Mouse (Mus musculus) gastrocnemius, postnatal 10 days (tissue): Measurements from ENCODE around the gene Ddx21. TPM values are rescaled to one million over a fixed set of nuclear protein-coding genes. Genes with fewer than 3 reads are reported as not detected.
A peak's percentile ranks its signal among the peaks of the same experiment; 100 is the strongest.
"Not testable (repeated sequence)": the region's sequence is repeated elsewhere in the genome, so short reads cannot be mapped to it uniquely, and the experiment has no call there.

Experiments used
- DNase-seq: peaks from one replicate; pipeline ENCODE4 v3.0.0; 2021; ENCODE audit warnings: mixed read lengths
- long read RNA-seq, 2 experiments: library from polyadenylated mRNA; stranded (forward); transcript quantifications; one replicate each; pipeline ENCODE4 v2.0.0; 2021
- total RNA-seq, 2 experiments: library from RNA; stranded (reverse); gene quantifications; 2 replicates each; pipeline ENCODE4 v1.2.3; 2021

Ddx21 gene
- total RNA-seq = 10 to 100 TPM; 32.1 to 37.8 TPM
- long read RNA-seq, experiment 1, full-length matches to known transcripts = 41 of 53 reads
- long read RNA-seq, experiment 1, partial matches to known transcripts = 7 of 53 reads
- long read RNA-seq, experiment 1, other reads (novel, unspliced or antisense) = 5 of 53 reads
- long read RNA-seq, experiment 2, full-length matches to known transcripts = 23 of 31 reads
- long read RNA-seq, experiment 2, partial matches to known transcripts = 3 of 31 reads
- long read RNA-seq, experiment 2, other reads (novel, unspliced or antisense) = 5 of 31 reads

- peak; percentile 86 for DNase-seq
These were observed at the start of gene Ddx21 for GRCm38 (mm10) chr10:62602177-62603040. Ddx21 (minus strand) TSS chr10:62602281.

GRCm38 (mm10) chr10:62650881-62651810 is 49.1 kb upstream of the Ddx21 start, which contains the start of gene Ddx50:
Ddx50 (minus strand) TSS chr10:62651218.
- DNase-seq = peak; percentile 98

GRCm38 (mm10) chr10:62650358-62650782 is 48.3 kb upstream of the Ddx21 start:
- DNase-seq = no peak

DNA sequence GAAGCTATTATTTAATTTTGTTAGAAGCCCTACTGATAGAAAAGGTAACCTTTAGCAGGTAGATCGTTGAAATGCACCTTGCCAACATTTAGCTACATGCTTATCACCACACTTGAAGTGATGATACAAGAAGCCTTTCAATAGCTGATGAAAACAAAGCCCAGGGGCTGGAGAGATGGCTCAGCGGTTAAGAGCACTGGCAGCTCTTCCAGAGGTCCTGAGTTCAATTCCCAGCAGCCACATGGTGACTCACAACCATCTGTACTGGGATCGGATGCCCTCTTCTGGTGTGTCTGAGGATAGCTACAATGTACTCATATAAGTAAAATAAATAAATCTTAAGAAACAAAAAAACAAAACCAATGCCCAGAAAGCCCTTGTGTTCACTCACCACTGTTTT is 2.1 kb upstream of the Ddx21 start:
- DNase-seq = no peak

DNA sequence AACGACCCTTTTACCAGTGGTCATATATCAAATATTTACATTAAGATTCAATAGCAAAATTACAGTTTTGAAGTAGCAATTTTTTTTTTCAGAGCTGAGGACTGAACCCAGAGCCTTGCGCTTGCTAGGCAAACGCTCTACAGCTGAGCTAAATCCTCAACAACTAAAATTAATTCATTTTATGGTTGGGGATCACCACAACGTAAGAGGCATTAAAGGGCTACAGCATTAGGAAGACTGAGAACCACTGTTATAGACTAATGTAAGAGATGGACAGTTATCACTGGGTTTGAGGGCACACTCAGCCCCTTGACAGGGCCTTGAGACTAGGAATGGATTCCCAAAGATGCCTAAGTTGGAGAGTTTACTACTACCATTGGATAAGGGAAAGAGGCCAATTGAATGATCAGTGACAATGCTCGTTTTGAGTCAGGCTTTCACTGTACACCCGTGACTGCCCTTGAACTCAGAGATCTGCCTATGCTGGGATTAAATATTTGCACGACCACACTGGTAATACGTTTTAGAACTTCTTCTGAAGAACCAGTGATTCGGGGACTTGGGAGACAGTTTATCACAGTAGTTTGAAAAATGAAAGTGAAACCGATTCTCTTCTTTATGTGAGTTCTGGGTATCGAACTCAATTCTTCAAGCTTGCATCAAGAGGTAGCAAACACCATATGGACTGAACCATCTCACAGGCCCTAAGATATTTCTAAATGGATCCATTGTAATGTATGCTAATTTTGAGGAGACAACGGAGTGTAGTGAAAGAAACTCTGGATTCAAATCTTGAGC is 1.4 kb upstream of the Ddx21 start:
- DNase-seq = no peak

GRCm38 (mm10) chr10:62601833-62602176 is 276 bp downstream of the Ddx21 start:
- DNase-seq = no peak

DNA sequence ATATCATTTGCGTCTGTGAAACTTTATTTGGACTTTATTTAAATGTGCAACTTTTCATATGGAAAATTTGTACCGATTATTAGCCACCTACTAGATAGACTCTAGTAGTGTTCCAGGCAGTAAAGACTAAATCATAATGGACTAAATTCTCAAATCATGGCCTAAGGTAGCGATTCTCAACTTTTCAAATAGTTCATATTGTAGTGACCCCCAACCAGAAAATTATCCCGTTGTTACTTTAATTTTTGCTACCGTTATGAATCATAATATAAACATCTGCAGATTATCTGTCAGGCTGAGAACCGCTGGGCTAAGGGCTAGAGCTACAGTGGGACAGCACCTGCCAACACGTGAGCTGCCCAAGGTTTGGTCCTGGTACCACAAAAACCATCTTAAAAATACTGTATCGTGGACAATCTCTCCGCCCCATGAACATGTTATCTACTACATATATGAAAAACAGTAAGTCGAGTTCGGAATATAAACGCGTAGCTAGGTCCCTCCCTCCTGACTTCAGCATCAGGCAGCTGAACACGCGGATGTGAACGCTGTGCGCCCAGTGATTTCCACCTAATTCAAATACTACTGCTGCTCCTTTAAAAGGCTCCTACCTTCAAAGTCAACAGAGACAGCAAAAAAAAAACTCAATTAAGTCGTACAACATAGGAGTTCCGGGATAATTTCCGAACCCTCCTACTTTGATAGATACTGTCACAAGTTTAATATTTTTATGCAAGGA is 859 bp downstream of the Ddx21 start:
- DNase-seq = no peak

DNA sequence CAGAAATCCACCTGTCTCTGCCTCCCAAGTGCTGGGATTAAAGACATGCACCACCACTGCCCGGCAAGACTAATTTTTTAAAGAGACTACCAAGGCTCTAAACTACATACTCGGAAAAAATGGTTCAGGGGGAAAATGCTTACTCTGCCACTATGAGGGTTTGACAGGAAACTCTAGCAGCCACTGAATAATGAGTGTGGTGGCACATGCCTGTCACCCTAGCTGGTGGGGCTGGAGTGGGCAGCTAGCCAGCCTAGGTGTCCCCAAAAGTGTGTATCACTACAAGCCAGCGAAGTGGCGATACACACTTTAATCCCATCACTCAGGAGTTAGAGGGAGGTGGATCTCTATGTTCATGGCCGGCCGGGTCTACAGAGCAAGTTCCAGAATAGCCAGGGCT is 2.0 kb downstream of the Ddx21 start:
- no peak for DNase-seq

GRCm38 (mm10) chr10:62599311-62599710 is 2.8 kb downstream of the Ddx21 start:
- DNase-seq = not testable (repeated sequence)

GRCm38 (mm10) chr10:62592496-62592895 is 9.6 kb downstream of the Ddx21 start:
- DNase-seq = no peak

DNA sequence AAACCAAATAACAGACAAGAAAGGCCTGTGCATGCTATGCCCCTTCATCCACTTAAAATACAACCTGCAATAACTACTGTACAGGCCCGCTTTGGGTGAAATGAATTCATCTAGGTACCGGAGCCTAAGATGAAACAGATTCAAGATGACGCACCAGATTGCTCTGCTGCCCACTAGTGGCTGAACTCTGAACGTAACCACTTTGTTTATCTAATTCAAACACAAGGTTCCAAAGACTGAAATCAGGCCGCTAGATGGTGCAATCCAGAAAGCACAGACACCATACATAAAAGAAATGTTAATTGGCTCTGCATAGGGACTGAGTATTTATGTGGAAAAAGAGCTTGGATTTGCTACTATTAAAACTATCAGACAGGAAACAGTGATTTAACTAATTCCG is 11.9 kb downstream of the Ddx21 start:
- peak; percentile 79 for DNase-seq

DNA sequence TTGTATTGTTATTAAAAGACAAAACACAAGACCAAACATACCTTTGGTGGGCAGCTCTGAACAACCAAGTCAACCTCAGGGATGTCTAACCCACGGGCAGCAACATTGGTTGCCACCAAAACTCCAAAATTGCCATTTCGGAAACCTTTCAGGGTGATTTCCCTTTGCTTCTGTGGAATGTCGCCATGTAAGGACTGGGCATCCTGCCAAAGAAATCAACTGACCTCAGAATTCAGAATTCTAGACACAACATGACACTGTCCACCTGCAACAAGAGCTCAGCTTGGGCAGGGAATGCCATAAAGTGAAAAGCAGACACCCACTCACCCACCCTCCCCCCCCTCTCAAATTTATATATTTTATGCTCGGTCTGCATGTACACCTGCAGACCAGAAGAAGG is 13.5 kb downstream of the Ddx21 start:
- no peak for DNase-seq

DNA sequence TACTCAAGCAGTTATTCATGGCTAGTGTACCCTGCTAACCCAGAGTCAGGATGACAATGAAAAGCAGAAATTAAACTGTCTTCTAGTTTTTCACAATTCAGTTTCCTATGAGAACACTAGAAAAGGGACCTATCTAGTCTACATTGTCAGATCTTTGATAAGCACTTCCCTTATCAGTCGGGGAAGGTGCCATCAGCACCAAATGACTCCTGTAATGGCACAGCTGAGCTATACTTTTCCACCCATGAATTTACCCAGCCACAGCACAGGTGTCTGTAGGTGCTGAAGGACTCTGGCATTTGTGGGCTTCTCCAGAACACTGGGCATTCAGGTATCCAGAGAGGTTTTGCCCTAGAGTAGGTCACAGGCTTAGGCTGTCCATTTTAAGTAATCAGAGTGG is 18.8 kb downstream of the Ddx21 start:
- DNase-seq = no peak

GRCm38 (mm10) chr10:62582701-62583100 is 19.4 kb downstream of the Ddx21 start:
- DNase-seq = no peak

GRCm38 (mm10) chr10:62582263-62582662 is 19.8 kb downstream of the Ddx21 start:
- DNase-seq = no peak

DNA sequence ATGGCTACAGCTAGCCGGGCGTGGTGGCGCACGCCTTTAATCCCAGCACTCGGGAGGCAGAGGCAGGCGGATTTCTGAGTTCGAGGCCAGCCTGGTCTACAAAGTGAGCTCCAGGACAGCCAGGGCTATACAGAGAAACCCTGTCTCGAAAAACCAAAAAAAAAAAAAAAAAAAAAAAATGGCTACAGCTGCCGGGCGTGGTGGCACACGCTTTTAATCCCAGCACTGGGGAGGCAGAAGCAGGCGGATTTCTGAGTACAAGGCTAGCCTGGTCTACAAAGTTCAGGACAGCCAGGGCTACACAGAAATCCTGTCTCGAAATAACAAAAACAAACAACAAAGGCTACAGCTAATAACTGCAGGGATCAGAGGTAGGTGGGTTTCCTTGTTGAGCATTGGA is 23.0 kb downstream of the Ddx21 start:
- DNase-seq = not testable (repeated sequence)

DNA sequence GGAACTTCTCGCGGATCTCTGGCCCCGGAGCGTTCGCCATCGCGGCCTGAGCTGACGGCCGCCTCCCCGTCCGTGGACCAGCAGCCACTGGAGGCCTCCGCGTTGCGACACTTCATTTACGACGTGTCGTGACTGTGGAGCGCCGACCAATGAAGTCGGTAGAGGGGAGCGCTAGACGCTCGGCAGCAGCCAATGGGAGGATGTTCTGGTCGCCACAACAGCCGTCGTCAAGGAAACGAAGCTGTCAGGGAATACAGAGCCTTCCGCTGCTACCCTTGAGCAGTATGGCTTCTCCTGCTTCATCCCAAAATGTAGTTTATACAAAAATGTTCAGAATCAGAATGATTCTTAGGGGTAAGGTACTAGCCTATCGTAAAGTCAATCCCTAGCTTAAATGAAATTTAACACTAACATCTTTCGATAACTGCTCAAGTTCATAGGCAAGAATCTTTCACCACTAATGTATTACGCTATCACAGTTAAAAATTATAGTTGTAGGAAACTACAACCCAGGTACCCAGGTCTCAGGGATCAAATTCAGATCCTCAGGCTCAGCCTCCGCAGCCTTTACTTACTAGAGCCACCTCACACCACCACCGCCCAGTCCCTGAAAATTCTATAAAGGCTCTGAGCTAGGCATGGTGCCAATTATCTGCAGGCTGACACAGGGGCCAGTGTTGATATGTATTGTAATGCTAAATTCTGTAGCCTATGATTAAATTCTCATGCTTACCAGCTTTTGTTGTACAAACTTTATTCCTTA is 23.6 kb downstream of the Ddx21 start, which contains the start of gene Kif1bp:
Gene Kif1bp (minus strand): TSS at position 120 of the 763 bp plus-strand sequence.
- DNase-seq = peak; percentile 93

DNA sequence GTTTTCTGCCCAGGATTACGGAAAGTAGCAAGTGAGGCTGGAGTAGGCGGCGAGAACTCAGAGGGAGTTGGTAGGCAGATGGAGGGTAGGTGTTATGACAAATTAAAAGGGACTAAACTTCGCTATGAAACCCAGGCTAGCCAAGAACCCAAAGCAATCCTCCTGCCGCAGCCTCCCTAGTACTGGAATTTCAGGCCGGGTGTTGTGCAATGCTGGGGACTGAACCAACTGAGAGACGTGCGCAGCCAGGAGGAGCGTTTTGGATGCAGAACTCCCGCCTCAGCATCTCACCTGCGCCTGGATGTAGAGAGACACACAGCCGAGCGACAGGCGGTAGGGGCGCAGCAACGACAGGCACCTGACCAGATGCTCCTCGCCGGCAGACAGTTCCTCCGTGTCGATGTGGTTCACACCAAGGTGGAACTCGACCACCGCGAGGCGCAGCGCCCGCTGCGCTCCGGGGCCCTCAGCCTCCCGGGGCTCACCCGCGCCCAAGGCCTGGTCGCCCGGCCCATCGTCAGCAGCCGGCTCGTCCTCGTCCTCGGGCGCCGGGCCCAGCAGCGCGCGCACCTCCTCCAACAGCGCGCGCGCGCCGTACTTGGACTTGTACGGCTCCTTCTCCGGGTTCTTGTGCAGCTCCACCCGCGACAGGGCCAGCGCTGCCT is 24.3 kb downstream of the Ddx21 start:
- DNase-seq = no peak

GRCm38 (mm10) chr10:62575001-62575400 is 27.1 kb downstream of the Ddx21 start:
- no peak for DNase-seq
